Mouse (Mus musculus) olfactory bulb, adult 2 months (tissue): ENCODE results near the gene Alox12.

Experiments
- CTCF ChIP-seq: fragments of 200-500 bp; IDR thresholded peaks from 2 replicates; pipeline ENCODE4 v1.5.1; 2012; ENCODE audit warnings: low read depth, mild to moderate bottlenecking, low read length, moderate library complexity; ENCODE audit not compliant: insufficient read depth
- POLR2A ChIP-seq: fragments of 200-500 bp; IDR thresholded peaks from 2 replicates; pipeline ENCODE4 v1.6.1; 2012; ENCODE audit warnings: mild to moderate bottlenecking, low read depth, low read length, moderate library complexity; ENCODE audit not compliant: insufficient read depth

- TF ChIP-seq CTCF (no peak), POLR2A (no peak)
Observed at GRCm38 (mm10) chr11:70266405-70266804, 11.3 kb upstream of the Alox12 start.
